Mouse (Mus musculus) cortical plate, adult 2 months (tissue): ENCODE results near the gene Polr1d.

ENCODE experiments used
- CTCF ChIP-seq: fragments of 200-500 bp; IDR thresholded peaks from 2 replicates; pipeline ENCODE4 v1.5.1; 2011; ENCODE audit warnings: mild to moderate bottlenecking, control low read depth, low read length; ENCODE audit not compliant: insufficient read depth; ENCODE audit errors: extremely low read depth
- POLR2A ChIP-seq: fragments of 200-500 bp; IDR thresholded peaks from 2 replicates; pipeline ENCODE4 v1.6.1; 2011; ENCODE audit warnings: mild to moderate bottlenecking, low read length, control low read depth; ENCODE audit not compliant: insufficient read depth; ENCODE audit errors: extremely low read depth

GRCm38 (mm10) chr5:147127860-147128259, 51.0 kb downstream of the Polr1d start:
- TF ChIP-seq CTCF (no peak), POLR2A (no peak)
